Mouse (Mus musculus): ENCODE measurements around the gene Trub2.

DNA sequence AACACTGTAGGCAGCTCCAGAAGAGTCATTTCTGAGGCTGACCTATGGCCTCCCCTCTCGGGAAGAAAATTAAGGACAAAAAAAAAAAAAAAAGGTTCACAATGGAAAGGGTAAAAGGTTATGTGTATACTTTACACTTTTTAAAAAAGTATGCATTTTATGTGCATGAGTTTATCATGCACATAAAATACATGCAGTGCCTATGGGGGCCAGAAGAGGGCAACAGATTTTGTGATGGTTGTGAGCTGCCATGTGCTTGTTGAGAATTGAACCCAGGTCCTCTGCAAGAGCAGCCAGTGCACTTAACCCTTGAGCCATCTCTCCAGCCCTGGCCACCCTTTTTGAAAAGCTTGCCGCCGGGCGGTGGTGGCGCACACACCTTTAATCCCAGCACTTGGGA is 40.5 kb downstream of the Trub2 start:
- TF ChIP-seq CTCF (IDR thresholded peaks at IDR 0.05; ENCODE audit: control insufficient read depth, insufficient read depth, low read length) = no peak
- TF ChIP-seq POLR2A (IDR thresholded peaks at IDR 0.05; ENCODE audit: borderline replicate concordance, control insufficient read depth, low read depth, low read length) = no peak
